Mouse (Mus musculus) kidney, postnatal 25 days (tissue): ENCODE results near the gene Agk.

Experiments used
- DNase-seq, 2 experiments: peaks; one replicate each; pipeline ENCODE4 v3.0.0; 2021; ENCODE audit warnings: mixed read lengths in 2 of 2

Agk gene

DNA sequence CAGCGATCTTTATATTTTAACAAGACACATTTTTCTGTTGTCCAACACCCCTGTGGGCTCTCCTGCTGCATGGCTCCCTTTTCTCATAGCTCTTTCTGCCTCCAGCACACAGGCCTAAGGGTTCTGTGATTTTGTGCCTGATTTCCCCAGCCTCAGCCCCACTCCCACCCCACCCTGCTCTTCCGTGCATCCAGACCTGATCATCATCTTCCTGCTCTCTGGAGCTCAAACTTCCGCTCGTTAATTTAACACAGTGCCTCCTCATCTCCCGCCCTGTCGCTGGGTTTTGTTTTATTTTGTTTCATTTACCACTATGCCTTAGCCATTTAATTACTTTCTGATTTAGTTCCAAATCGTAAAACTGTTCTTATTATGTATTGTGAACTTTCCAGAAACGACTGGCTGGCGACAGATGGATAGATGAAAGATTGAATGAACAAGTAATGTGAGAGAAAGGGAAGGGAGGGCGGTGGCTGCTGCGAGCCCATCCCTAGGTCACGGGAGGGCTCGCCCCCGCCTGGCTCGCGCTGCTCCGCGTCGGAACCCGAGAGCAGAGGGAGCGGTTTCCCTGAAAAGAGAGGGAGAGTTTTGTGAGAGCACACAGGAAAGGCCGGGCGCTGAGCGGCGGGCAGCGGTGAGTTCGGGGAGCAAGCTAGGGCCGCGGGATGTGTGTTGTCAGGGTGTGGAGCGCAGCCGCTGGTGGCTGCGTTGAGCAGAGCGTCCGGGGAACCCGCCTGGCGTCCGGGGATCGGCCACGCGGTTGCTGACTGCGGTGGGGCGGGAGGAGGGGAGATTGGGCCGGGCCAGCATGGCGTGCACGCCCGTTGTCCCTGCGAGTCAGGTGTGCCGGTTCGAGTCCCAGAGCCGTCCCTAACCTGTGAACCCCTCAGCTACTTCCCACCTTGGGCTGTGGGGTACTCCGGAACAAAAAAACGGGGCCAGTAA, at the start of gene Agk:
Gene Agk, plus strand, starts transcription at position 276 of the 945 bp plus-strand sequence.
- DNase-seq = peak; percentile 62 to 76

DNA sequence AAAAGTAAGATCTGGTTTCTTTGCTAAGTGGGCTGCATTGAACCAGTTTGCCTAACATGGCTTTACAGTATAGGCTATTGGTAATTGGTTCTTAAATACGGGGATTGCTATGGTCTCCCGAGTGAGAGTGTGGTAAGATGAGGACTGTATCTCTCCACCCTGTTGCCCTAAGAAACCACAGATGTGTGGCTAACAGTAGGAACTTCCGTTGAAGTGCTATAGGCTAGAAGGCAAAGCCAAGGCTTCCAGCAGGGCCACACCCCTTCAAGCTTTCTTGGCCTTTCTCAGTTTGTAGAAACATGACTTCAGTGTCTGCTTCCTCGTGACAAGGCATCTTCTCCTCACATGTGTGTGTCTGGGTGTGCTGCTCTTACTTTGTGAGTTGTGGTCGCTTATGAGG, 24.3 kb upstream of the Agk start:
- DNase-seq = no peak

DNA sequence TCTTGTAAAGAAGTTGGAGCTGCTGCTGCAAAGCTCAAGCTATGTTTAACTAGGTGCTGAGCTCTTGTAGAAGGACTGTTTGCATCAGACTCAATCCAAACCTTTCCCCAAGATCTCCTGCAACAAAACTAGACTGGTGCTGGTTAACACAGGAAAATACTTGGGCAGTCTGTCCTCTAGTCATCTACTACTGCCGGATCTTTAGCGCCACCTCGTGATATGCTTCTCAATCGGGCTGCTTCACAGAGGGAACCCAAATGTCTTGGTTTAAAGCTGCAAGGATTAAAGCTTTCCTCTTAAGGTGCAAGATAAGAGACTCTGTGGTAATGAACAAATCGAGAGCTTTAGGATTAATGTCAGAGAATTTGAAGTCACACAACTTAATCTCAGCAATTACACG, 21.6 kb upstream of the Agk start:
- peak; percentile 66 to 78 for DNase-seq

DNA sequence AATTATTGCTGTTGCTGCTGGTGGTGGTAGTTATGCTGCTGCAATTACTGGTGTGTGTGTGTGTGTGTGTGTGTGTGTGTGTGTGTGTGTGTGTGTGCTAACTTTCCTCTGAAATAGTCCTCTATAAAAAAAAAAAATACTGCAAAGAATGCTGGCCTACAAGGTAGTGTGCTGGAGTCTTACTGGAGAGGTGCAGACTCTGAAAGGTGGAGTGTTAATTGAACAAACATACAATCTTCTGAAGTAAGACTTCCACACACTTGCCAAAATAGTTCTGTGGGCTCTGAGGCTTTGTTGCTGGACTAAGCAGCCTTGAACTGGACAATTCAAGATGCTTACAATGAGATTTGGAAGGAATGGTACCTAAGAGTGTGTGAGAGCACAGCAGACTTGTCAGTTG, 20.0 kb upstream of the Agk start:
- no peak for DNase-seq

DNA sequence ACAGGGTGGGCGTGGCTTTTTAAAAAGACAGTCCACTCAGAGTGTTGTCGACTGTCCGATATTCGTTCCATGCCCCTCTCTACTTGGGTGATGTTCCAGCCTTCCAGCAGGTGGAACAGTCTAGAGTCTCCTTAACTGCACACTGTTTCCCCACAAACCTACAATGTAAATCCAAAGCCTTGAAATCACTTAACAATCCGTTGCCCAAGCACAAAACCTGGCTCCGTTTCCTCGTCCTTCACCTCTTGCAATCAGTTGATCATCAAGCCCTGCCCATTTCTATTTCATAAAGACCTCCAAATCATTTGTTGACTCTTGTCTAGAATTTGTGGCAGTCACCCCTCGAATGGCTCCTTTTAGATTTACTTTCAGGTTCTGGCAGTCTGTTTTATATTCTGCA, 1.4 kb downstream of the Agk start:
- DNase-seq = no peak

DNA sequence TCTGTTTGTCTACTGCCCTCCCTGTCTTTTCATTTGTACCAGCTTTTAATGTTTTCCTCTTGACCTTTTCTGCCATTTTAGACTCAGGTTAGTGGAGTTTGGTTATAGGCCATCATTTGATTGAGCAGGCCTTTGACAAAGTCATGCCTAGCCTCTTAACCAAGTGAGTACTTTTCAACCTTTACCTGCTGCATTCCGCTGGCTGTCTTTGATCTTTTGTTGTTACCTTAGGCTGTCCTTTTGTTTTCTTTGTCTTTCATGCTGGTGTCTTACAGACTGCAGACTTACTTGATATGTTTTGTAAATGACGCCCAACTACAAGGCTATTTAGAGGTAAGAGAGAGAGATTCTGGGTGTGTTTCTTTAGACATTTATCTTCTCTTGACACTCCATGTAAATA, 8.5 kb downstream of the Agk start:
- DNase-seq = no peak

DNA sequence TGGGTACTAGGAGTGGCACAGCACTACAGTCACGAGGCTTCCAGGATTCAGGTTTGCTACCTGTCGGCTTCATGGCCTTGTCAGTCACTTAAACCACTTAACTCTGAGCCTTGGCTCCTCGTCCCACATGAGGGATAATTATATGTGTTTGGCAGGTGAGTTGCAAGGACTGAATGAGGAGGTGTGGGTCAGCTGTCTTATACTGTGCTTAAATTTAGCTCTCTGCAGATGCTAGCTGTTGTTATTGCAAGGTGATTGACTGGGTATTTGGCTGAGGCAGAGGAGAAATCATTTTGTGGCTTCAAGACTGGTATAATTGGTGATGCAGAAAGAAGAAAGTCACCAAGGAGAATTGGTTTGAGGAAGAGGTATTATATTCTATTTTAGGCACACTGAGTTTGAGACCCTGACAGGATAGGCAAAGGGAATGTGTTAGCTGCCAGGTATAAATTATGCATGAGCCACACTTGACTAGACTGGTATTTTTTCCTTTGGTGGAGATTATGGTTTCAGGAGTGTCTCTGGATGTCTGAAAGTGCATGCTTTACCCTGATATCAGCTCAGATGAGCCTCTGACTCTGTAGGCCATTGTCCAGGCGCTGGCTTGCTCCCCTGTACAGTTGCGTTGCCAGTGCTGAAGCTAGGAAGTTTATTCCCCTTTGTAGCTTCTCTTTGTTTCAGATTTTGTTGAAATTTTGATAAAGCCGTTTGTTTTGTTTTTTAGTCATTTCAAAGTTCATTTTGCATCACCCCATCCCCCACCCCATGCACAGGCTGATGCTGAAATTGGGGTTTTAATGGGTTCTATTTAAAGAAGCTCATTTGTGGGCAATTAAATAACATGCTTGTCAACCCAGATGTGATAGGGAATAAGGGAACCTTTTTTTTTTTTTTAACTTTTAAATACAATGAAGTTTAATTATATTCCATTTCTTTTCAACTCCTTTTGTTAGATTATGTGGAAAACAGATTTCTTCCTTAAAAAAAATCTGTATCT, 12.1 kb downstream of the Agk start:
- no peak for DNase-seq

DNA sequence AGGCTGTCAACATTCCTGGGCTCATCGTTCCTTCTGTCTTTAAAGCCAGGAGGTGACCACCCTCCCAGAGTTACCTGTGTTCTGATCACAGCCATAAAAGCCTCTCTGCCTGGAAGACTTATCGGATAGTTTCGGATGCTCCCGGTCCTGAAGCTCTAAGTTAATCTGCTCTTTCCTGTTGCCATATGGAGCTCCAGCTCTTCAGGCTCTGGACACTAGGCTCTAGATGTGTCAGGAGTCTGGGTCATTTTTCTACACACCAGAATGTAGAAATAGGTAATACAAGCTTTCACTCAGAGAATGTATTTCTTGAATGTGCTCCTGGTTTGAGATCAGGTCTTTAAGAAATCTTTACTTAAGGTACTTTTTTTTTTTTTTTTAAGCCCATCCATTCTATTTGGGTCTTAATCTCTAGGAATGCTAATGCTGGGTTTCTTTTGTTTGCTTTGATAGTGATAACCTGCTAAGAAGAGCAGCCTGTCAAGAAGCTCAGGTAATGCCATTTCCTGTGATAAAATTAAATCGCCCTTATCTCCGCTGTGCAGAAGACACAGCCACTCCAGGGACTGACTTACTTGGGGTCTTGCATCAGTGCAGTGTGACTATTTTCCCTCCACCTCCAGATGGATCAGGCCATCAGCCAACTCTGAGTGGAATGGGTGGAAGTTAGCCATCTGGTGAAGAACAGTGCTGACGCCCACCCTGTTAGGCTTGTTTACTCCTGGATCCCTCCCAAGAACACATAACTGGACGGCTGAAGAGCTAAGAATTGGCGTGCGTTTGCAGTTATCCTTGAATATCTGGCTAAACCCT, 22.2 kb downstream of the Agk start:
- no peak for DNase-seq

DNA sequence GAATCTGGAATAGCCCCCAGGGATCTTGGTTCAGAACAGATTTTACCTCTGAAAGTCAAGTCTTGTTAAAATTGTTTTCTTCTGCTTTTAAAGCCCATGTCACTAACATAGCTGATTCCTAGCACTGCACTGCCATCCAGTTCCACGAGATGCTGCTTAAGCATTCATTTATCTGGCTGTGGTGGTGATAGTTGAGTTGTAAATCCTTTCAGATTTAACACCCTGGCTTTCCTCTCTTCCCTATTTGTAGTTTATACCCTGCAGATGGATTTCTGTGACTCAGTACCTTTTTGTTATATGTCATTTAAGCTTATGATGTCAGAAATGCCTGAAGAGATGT, 22.8 kb downstream of the Agk start:
- no peak for DNase-seq

DNA sequence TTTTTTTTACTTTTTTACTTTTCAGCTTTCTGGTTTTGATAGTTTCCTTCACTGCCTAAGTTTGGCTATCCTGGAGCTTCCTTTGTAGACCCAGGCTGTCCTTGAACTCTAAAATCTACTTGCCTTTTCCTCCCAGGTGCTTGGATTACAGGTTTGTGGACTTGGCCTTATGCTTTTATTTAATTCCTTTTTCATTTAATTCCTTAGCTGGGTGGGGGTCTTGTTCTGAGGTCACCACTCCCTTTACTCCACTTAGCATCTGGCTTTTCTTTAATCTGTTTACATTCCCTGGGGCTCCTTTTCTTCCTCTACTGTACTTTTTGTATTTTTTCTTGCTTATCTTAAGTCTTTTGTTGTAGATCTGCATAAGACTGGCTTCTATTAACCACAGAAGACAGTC, 25.1 kb downstream of the Agk start:
- no peak for DNase-seq

DNA sequence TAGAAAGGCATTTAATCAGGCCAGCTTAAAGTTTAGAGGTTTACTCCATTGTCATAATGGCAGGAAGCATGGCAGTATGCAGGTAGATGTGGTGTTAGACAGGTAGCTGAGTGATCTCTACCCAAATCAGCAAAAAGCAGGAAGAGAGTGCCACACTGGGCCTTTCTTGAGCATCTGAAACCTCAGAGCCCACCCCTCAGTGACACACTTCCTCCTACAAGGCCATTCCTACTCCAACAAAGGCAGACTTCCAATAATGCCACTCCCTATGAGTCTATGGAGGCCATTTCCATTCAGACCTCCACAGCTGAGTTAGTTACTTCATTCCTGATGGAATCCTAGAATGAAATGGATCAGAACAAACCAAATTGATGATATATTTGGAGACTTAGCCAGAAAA, 25.9 kb downstream of the Agk start:
- DNase-seq = no peak

DNA sequence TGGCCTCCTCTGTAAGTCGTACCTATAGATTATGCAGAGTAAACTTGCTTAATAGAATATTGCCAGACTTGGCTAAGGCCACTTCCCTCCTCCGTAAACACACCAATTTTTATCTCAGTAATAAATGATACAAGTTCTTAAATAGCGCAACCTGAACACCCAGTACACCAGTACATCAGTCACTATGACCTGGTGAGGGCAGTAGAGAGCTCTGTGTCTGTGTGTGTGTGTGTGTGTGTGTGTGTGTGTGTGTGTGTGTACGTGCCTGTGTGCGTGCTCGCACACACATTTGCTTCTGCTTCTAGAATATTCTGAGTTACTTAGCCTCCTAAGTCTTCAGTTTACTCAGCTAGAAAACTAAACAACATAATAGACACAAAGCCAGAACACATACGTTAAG, 28.4 kb downstream of the Agk start:
- no peak for DNase-seq

DNA sequence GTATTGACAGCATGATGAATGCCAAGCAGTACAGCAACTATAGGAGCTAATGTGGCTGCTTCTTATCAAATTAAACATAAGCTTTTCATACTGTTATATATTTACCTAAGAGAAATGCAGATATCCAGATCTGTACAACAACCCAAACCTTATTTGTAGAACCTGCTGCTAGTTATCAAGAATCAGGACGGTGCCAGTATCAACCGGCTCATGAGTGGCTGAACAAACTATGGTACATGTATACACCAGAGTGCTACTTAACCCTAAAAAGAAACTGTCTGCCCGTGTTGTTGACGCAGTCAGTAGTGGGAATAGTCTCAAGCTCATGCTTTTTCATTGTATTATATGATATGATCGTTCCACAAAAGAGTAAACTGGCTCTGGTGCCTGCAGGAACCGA, 46.1 kb downstream of the Agk start:
- no peak for DNase-seq

DNA sequence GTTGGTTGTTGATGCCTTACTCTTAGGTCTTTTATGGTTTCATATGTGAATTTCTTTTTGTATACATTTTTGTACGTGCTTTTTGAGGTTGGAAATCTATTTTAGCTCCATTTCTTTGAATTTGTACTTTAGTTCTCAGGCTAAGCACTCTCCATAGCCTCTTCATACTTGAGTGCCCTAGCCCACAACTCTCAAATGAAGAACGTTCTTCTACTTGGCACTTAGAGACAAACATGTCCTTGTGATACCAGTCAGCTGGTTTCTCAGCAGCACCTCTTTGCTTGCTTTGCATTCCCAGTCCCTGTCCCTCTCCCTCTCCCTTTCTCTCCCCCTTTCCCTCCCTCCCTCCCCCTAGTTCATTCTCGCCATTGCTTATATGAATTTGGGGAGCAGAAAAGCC, 55.2 kb downstream of the Agk start:
- DNase-seq = no peak

DNA sequence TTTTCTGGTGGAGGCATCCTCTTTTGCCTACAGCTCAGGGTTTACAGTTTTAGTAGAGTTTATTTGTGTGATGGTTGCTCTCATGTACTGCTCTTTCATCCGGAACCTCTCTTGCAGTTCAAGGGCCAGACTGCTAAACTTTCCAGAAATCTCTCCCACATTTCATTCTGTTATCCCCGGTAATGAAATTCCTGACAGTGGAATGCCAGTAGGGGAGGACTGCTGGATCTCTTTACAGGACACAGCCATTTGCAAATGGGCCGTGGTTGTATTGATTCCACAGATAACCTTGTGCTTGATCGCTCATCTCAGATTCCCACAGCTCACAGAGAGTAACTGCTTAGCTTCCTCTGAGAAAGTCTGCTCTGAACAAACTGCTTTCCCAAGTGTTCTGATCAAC, 56.9 kb downstream of the Agk start:
- no peak for DNase-seq

DNA sequence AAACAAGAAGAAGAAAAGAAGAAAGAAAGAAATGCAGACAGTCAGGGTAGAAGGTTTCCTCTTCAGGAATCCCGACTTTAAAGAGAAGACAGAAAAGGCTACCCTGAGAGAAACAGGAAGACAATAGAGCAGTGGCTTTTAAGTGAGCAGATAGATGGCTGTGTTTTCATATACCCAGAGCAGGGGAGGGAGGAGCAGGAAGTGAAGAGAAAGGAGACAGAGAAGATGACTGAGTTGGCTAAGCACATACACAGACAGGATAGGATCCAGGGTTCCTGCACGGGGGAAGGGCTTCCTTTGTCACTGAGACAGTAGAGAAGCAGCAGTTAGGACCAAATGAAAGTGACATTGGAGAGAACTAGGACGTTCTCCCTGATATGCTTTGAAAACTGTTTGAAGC, 60.7 kb downstream of the Agk start:
- no peak for DNase-seq

DNA sequence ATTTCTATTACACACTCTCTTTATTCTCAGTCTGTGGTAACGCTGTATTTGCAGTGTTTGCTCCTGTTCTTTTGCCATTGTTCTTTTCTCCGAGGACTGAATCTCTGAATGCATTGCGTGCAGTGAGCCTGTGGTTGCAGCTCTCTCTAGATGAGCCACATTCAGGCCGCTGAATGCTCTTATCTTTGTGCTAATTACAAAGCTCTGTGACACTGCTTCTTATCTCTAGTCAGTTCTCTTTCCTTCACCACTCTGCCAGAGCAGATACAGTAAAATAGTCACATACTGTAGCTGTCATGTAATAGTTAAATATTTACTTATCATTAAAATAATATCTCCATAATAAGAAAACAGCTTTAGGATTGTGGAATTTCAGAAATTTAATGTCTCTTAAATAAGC, 63.7 kb downstream of the Agk start:
- no peak for DNase-seq

DNA sequence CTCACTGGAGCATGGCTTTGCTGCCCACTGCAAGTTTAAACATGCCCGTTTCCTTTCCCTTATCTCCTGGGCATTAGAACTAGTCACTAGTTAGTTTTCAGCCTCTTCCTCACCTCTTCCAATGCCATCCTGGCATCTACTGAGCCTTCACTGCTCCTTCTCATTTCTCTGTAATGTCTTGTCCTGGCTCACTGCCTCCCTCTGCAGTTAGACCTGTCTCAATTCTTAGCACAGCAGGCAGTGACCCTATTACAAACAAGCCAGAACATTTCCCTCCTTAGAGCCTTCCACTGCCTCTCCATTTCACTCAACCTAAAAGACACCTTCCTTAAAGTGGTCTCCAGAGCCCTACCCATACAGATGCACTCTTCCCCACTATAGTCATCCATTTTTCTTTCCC, 66.0 kb downstream of the Agk start:
- DNase-seq = no peak

DNA sequence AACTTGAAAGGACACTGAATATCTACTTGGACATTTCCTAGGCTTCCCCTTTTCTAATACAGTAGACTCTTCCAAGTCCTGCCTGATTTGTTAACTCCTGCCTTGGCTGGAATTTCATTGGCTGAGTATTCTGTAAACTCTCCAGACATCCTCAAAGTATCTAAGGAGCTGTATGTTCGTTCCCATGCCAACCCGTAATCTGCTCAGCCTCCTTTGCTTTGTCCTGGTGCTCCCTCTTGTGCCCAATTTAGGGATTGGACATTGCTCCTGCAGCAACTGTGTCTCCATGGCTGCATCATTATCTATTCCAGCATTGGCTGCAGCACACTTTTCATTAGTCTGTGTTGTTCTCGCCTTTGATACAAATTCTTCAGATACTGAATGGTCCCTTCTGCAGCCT, 68.2 kb downstream of the Agk start:
- peak; percentile 45 to 66 for DNase-seq

DNA sequence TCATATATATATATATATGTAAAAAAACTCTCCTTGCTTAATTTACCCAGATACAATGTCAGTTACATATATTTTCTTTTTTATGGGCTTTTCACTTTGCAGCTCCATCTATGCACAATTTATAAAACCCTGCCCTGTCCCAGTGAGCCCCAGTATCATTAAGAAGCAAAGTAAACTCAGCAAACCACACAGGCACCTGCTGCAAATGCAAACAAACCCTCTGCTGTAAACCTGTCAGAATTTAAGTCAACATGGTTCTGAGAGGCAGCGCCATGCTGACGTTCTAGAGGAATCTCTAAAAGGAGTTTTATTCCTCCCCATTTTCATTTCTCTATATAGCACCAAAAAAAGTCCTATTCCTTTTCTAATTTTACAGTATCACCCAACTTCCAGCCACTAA, 77.1 kb downstream of the Agk start:
- DNase-seq = no peak

DNA sequence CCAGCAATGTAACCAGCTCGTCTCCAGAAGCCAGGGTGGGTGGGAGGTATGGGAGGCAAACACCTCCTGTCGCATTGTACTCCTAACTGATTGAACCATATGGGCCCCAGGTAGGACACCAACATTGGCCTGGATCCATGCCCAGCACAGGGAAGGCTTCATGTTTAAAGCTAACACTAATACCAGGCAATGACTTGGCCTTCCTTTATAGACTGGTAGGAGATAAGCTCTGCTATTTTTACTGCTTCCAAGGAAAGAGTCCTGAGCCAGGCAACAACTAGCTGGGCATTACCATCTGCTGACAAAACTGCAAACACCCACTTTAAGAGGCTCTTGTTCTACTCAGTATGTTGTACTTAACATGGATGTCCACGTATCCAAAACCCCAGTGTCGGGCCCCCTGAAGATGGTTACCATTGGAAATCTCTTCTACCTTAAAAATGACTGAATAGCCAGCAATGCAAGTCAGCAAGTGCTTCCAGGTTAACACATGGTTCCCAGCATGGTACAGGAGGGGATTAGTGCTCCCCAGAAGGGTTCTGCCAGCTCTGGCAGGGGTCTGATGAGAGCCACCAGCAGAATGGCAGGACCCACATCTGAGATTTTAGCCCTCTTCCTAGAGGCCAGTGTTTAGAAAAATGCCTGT, 78.8 kb downstream of the Agk start:
- DNase-seq = no peak

DNA sequence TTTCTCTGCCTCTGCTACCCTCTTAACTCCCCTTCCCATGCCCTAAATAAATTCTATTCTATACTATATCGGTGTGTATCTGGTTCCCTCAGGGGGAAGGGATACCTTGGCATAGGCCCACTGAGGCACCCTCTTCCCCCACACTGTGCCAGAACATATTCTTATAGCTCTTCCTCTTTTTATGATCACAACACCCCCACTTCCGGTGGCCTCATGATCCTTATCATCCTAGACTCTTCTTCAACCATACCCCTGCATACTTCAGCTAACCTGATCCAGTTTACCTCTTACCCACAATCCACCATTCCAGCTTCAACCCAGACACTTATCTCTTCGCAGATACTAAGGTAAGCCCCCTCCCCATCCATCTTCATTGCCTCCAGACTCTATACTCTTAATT, 86.1 kb downstream of the Agk start:
- DNase-seq = no peak

DNA sequence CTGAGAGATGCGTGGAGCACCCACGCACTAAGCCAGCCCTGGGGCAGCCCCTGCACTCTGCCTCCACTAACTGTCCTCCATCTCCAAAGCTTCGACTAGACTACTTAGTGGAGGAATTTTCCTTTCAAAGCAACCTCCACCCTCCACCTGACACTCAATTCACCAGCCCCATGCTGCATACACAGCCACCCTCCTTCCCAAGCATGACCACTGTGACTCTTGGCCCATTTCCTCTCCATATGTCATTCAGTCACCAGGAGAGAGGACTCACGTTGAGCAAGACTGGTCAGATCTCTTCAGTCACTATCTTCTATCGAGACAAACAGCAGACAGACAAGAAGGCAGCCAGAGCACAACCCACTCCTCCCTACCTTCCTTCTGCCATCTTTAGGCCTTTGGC, 88.1 kb downstream of the Agk start:
- DNase-seq = no peak
